Mouse (Mus musculus) cortical plate, adult 2 months (tissue): ENCODE data around the gene Umad1.

ENCODE experiments used
- CTCF ChIP-seq: fragments of 200-500 bp; IDR thresholded peaks from 2 replicates; pipeline ENCODE4 v1.5.1; 2011; ENCODE audit warnings: mild to moderate bottlenecking, control low read depth, low read length; ENCODE audit not compliant: insufficient read depth; ENCODE audit errors: extremely low read depth
- POLR2A ChIP-seq: fragments of 200-500 bp; IDR thresholded peaks from 2 replicates; pipeline ENCODE4 v1.6.1; 2011; ENCODE audit warnings: mild to moderate bottlenecking, low read length, control low read depth; ENCODE audit not compliant: insufficient read depth; ENCODE audit errors: extremely low read depth

GRCm38 (mm10) chr6:8288755-8289580, 29.9 kb downstream of the Umad1 start:
- TF ChIP-seq POLR2A = no peak
- no peak for TF ChIP-seq CTCF
